Mouse (Mus musculus) T-cell, adult 2 months (primary cell): ENCODE data around the gene Arhgap19.

Experiments used
- DNase-seq: peaks from one replicate; pipeline ENCODE4 v3.0.0; 2022; ENCODE audit warnings: low spot score

Gene Arhgap19

DNA sequence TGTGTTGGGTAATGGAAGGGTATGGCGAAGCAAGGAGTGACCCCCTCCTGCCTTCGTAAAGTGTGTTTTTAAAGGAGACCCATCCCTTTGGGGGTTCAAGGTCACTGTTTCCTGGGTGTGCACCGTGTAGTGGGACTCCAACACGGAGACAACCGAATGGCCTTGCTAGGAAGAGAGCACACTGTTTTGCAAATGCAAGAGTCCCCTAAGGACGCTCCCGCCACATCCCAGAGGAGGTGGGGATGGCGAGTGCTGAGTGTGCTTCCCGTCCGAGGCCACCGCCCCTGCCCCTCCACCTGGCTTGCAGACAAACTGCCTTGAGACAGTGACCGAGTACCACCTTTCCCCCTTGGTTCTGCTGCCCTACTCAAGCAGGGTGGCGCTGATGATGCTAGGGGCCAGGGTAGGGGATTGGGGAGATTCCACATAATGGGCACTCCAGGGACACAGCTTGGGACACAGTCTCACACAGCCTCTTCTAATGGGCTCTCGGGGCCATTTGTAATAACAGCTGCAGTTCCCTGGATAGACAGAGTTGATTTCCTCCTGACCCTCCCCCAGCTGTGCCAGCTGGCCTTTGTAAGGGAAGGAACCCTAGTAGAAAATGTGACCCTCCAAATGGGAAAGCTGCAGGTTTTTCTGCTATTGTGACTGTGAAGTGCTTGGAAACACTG lies 30.0 kb upstream of the Arhgap19 start:
- DNase-seq, result no peak

DNA sequence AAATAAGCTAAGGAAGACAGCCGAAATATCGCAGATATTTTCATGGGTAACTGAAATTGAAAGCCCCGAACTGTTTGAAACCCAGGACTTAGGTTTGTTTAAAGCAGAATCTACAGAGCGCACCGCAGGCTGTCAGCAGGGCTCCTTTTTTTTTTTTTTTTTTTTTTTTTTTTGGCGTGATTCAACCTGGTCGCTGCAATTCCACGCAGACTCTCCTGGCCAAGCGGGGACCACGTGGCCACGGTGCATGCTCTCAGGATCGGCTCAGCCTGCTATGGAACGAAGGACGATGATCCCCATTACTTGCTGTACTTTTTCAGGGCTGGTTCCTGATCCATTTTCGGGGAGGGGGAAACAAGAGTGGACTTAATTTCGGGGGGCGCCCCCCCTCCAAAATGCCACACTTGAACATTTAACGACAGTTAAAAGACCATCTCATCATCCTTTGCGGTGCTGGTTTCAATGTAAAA lies 29.3 kb upstream of the Arhgap19 start:
- DNase-seq, result no peak

DNA sequence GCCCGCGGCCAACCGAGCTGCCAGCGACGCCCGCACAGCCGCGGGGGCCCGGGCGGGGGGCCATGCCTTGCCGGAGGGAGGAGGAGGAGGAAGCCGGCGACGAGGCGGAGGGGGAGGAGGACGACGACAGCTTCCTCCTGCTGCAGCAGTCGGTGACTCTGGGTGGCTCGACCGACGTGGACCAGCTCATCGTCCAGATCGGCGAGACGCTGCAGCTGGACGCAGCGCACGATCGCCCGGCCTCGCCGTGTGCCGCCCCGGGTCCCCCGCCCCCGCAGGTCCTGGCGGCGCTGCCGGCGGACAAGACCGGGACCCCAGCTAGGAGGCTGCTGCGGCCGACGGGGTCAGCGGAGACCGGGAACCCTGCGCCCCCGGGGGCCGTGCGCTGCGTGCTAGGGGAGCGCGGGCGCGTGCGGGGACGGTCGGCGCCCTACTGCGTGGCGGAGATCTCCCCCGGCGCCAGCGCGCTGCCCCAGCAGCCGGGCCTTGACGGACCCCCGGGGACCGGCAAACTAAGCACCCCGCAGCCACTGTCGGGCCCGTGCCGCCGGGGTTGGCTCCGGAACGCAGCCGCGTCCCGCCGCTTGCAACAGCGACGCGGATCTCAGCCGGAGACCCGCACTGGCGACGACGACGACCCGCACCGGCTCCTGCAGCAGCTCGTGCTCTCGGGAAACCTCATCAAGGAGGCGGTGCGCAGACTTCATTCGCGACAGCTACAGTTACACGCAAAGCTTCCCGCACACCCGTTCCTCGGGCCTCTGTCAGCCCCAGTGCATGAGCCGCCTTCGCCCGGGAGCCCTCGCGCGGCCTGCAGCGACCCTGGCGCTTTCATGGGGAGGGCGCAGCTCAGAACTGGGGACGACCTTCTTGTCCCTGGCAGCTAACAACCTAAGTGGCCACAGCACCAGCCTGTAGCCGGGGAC lies 28.5 kb upstream of the Arhgap19 start:
- DNase-seq, result peak; percentile 84

DNA sequence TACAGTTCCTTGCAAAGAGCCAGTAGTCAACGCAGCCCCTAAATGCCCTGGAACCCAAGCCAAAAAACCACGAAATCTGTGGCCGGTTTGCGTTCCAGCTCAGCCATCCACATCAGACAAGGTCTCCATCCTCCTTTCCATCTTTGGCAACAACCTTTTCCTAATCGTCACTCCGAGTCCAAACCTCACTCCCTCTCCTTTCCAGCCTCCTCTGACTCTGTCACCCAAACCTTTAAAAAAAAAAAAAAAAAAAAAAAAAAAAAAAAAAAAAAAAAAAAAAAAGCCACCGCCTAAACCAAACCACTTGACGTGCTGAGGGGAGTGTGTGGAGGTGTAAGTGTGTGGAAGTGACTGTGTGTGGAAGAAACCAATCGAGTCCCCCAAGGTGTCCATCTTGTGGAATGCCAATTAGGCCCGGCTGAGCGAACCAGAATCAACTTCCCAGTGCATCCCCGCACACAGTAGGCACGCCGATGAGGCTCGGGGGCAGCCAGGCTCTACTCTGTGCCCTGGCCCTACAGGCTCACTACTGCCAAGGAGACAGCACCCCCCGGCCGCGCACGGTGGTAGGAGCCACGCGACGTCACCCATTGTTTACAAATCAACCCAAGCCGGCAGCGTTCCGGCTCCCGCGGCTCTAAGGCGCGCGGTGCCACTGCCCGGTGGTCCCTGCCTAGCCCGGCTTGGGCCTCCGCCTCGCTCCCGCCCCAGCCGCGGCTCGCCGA lies 27.7 kb upstream of the Arhgap19 start, which contains the start of gene Frat1:
Gene Frat1 (plus strand): TSS at position 590 of the 725 bp plus-strand sequence.
- peak; percentile 88 for DNase-seq

DNA sequence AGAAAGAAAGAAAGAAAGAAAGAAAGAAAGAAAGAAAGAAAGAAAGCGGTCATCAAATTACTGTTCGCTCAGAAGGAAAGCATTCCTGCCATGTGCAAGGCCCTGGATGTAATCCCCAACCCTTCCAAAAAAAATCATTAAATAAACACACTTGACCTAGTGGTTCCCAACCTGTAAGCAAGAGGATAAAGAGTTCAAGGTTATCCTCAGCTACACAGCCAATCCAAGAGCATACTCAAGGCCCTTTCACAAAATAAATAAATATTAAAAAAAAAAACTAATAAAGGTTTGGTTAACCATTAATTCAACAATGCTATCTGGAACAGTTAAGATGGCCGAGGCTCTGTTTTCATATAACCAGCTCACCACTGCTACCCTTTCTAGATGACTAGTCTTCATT lies 27.1 kb upstream of the Arhgap19 start:
- DNase-seq, result no peak

DNA sequence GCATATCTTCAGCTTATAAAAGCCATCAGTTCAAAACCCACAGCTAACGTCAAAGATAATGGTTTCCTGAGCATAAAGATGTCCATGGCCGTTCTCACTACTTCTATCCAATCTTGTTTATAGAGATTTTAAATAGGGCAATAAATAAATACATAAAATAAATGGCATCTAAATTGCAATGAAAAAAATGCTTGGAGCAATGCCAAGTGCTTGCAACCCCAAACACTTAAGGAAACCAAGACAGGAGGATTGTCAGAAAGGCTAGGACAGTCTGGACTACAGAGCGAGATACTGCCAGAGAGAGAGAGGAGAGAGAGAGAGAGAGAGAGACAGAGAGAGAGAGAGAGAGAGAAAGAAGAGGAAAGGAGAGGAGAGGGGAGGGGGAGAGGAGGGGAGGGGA lies 24.7 kb upstream of the Arhgap19 start:
- DNase-seq, result no peak

DNA sequence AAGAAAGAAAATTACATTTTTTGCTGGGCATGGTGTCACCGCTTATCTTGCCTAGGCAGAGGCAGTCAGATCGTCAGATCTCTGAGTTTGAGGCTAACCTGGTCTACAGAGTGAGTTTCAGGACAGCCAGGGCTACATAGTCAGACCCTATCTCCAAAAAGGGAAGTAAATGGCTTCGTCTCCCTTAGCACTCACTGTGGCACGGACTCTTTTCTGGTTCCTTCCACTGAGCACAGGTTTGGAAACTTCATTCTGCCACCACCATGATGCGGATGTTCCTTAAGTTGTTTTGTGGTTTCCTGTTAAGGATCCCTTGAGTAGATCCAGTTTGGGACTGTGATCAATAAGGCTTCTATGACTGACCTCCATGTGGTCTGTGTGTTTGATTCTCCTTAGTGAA lies 23.1 kb upstream of the Arhgap19 start:
- DNase-seq, result no peak

DNA sequence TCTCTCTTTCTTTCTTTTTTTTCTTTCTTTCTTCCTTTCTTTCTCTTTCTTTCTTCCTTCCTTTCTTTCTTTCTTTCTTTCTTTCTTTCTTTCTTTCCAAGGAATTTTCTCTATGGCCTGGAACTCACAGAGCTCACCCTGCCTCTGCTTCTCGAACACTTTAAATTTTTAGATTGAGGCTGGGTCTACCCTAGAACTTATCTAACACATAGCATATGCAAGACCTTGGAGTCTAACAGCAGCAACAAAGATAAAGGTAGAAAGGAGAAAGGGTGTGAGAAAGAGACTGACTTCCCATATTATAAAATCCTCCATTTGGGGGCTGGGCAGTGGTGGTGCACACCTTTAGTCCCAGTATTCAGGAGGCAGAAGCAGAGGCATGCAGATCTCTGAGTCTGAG lies 20.7 kb upstream of the Arhgap19 start:
- no peak for DNase-seq

DNA sequence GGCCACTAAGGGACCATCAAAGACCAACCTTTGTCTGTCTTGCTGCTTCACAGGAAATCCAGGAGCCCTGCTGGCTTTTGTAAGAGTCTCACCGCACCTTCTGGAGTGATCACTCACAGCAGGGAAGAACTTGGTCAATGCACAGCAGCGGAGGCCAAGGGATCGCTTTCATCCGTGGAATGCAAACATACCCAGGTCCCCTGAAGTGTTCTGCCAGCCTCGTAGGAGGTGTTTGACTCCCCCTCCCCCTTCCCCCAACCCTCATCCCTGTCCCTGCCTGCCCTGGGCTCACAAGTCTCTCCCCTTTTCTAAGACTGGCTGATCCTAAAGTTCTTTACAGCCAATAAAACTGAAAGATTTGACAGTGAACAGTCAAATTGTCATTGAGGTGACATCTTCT lies 19.6 kb upstream of the Arhgap19 start:
- DNase-seq, result no peak

DNA sequence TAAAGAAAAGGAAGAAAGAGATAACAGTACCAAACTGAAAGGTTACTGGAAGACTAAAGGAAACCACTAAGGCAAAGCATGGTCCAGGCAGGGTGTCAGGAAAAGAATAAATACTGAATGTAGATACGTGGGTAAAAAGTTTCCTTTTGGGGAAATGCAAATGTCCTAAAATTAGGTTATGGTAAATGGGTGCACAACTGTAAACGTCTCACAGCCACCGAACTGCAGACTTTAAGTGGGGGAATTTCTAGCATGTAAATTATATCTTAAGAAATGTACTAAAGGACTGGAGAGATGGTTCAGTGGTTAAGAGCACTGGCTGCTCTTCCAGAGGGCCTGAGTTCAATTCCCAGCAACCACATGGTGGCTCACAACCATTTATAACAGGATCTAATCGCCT lies 16.9 kb upstream of the Arhgap19 start:
- DNase-seq, result no peak

DNA sequence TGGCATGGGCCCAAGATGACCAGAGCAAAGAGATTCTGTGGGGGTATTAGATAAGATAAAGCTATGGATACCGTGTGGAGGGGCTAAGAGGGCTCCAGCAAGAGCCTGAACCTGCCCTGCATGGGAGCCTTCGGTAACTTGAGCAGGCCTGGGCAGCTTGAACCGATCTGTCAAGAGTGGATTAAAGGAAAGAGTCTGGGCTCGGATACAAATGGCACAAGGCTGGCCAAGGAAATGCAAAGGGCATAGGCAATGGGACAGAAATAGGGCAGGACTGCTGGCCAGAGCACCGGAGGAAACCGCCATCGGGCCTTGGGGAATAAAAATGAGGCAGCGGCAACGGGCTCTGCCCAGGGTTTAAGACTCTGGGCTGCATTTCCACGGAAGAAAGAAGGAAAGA lies 15.5 kb upstream of the Arhgap19 start:
- no peak for DNase-seq

DNA sequence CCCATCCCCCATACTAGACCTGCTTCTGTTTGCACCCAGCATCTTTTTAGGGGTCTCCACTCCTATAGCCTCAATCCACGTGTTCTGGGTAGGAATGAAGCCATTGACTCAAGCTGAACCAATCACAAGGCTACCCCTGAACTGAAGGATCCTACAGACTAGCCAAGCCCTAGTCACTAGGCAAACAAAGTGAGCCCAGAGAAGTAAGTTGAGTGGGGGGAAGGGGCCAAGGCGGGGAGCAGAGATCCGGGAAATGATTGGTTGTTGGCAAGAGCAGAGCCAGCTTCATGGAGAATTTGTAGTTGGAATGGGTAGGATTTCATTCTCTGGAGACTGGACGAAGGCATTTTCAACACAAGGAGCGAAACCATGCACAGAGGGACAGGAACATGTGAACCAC lies 15.1 kb upstream of the Arhgap19 start:
- DNase-seq, result no peak

DNA sequence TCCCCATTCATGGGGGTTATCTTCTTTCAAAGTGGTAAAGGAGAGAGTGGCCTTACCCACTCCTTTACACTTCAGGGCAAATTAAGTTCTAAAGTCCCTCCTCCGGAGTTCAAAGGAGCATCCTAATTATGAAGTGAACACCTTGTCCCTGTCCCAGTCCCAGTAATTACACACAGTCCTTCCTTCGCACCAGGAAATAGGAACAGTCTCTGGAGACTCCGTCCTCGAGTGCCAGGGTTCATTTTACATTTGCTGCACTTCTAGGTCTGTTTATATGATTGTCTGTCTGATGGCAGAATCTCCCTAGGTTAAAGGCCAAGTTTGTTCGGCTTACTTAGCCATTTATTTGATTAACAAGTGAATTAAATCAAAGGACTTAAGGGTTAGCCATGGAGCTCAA lies 14.6 kb upstream of the Arhgap19 start:
- no peak for DNase-seq

DNA sequence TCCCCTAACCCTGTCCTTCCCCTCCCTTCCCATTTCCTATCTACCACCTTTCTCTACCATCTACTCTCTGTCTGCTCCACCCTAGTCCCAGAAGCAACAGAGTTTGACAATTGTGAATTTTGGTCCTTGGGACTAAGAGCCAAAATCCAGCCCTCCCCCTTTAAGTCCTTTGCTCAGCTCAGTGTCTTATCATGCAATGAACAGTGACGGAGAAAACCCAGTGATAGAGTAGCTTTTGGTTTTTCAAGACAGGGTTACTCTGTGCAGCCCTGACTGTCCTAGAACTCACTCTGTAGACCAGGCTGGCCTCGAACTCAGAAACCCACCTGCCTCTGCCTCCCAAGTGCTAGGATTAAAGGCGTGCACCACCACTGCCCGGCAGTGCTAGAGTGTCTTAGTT lies 11.5 kb upstream of the Arhgap19 start:
- DNase-seq, result no peak

DNA sequence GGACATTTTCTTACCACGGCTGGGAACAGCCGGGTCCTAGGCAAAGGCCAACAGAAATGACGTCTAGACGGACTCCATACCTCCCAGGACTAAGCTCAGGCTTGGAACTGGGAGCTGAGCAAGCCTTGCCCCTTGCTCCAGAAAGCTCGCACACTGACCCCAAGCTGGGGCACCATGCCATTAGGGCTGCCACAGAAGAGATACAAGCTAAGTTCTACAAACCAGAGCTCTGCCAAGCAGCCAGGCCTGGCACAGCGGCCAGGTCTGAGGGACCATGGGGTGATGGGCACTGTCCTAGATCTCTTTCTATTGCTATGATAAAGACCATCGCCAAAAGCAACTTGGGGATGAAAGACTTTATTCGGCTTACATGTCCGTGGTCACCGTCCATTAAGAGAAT lies 10.7 kb upstream of the Arhgap19 start:
- DNase-seq, result no peak

DNA sequence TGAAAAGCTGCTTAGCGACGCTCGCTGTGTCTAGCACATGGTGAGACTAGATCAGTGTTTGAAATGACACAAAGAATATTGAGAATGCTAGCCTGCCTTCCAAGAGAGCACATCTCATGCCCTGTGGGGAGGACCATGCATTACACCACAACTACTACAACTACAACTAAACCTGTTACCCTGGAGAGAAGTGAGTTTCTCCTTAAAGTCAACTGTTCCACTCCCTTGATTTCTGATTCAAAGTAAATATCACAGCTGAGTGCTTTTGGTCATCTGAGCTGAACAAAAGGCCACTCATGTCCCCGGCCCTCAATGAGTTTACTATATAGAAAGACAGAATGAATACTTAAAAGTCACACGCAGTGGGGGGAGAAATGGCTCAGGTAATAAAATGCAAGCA lies 8.2 kb upstream of the Arhgap19 start:
- DNase-seq, result no peak

DNA sequence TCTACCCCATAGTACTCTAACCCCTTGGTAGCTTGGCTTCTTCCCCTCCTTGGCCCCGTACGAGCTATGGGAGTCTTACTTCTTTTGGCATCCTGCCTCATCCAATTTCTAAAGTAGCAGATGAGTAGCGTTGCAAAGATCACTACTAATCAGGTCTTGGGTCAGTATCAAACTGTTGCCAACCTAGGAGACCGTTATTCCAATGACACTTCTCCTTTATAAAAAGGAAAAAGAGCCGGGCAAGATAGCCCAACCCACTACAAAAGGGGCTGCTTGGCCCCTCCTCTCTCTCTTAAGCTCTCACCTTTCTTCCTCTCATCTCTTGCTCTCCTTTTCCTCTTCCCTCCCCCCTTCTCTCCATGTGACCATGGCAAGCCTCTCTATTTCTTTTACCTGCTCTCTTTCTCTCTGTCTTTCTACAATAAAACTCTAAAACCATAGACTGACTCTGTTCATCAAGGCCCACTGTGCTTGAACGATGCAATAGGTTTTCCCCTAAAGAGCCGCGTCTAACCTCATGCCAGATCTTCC lies 6.3 kb upstream of the Arhgap19 start:
- DNase-seq, result no peak

DNA sequence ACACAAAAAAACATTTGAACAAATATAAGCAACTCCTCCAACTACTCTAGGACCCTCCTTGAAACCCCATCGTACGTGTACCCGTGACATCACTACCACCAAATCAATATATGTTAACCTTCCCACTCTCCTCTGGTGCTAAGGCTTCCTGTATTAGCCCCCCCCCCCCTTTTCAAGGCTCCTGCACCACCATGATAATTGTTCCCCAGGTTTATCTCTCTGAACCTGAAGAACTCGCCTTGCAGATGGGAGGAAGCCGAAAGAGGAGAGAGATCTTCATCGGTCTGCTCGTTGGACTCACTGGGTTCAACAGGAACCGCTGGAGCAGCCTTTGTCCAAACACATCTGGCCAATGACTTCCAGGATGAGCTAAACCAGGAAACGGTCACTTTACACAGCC lies 5.7 kb upstream of the Arhgap19 start:
- no peak for DNase-seq

DNA sequence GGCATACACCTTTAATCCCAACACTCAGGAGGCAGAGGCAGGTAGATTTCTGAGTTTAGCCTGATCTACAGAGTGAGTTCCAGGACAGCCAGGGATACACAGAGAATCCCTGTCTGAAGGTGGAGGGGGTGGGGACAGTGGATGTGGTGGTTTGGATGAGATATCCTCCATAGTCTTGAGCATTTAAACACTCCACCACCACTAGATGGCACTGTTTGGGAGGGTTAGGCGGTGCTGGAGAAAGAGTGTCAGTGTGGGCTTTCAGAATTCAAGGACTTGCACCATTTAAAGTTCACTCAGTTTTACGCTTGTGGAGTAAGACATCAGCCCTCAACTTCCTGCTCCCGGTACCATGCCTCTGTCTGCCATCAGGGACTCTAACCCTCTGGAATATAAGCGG lies 4.0 kb upstream of the Arhgap19 start:
- DNase-seq, result peak; percentile 22

DNA sequence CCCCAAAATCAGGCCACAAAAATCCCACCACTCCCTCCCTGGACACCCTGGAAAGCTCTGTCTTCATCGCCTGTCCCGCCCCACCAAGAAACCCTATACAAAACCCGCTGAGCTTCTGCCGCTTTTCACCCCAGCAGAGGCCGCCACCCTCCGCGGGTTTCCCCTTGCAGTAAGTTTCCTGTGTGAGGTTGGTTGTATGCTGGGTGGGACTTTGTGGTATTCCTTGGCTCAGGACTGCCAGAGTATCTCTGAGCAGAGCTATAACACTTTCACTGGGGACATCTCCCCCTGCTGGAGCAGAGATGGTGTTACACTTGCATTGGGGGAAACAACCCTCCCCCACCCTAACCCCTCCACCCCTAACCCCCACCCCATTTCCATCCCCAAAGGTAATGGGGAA lies 1.5 kb upstream of the Arhgap19 start:
- peak; percentile 82 for DNase-seq

DNA sequence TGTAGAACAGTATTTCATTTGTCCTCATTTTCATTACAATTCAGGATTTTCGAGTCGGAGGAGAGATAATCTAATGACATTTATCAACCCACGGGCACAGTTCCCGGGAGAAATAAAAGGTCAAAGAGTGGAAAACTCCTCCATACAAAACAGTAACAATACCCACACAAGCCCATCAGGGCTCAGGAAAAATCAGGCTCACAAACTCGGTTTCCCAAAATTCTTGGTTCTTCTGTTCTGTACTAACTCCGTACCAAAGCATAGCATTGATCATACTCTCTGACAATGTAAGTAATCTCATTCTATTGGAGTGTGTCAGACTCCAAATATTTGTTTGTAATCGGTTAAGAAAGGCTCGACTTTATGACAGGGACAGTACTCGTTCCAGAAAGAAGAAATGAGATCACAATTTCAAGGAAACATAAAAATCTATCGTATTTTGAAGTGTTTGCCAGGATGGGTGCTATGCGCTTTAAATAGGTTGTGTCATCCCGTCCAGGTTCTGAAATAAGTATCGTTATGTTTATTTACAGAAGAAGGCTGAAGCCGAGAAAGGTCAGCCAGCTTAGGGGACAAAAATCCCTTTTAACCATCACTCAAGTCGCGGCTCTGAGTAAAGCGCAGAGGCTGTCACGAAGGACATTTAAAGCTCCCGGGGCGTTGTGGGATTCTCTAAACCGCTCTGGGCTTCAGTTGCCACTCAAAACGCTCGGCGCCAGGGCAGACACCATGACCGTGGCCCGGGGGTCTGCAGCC lies 683 bp downstream of the Arhgap19 start:
- DNase-seq, result no peak

DNA sequence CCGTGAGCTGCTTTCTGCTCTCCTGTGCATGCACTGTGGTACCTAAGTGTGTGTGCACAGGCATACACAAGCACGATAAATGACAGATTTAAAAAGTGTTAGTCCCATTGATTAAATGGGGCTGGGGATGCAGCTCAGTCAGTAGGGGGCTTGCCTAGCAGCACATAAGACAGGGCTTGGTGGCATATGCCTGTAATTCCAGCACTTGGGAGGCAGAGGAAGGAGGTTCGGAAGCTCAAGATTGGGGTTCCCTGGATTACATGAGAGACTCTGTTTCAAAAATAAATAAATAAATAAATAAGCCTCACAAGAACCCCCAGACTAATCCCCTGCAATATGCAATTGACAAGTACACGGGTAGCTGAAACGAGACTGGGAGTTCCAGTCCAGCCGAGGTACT lies 1.4 kb downstream of the Arhgap19 start:
- DNase-seq, result no peak
